Mouse (Mus musculus) hindbrain, embryonic 16.5 days (tissue): Measurements from ENCODE around the gene Wipi1. TPM values are rescaled to one million over a fixed set of nuclear protein-coding genes. Genes with fewer than 3 reads are reported as not detected.

Experiments used
- ATAC-seq: fragments of 200-750 bp; cut with Nextera tagmentation; 2 replicates; pipeline ENCODE4 v1.8.0; 2017; ENCODE audit warnings: moderate TSS enrichment, moderate library complexity
- H3K27ac ChIP-seq: fragments of 300-500 bp; sonication (generic); 2 replicates; pipeline ENCODE4 v1.5.1; 2014; ENCODE audit warnings: low read depth, mild to moderate bottlenecking, control low read depth, low read length, moderate library complexity
- H3K27me3 ChIP-seq: fragments of 300-500 bp; sonication (generic); replicated peaks from 2 replicates; pipeline ENCODE4 v1.6.1; 2014; ENCODE audit warnings: low read length; ENCODE audit not compliant: control insufficient read depth, insufficient read depth
- H3K36me3 ChIP-seq: fragments of 300-500 bp; sonication (generic); 2 replicates; pipeline ENCODE4 v1.6.1; 2014; ENCODE audit warnings: mild to moderate bottlenecking, low read length, moderate library complexity, mixed read lengths; ENCODE audit not compliant: control insufficient read depth, insufficient read depth
- H3K4me1 ChIP-seq: fragments of 300-500 bp; sonication (generic); 2 replicates; pipeline ENCODE4 v1.6.1; 2014; ENCODE audit warnings: low read depth, low read length; ENCODE audit not compliant: control insufficient read depth, insufficient read depth
- H3K4me2 ChIP-seq: fragments of 300-500 bp; sonication (generic); 2 replicates; pipeline ENCODE4 v1.6.1; 2014; ENCODE audit warnings: mild to moderate bottlenecking, low read length, control low read depth, moderate library complexity
- H3K4me3 ChIP-seq: fragments of 300-500 bp; sonication (generic); 2 replicates; pipeline ENCODE4 v1.5.1; 2014; ENCODE audit warnings: mild to moderate bottlenecking, low read length, control low read depth, moderate library complexity
- H3K9ac ChIP-seq: fragments of 300-500 bp; sonication (generic); 2 replicates; pipeline ENCODE4 v1.6.1; 2014; ENCODE audit warnings: low read depth, mild to moderate bottlenecking, control low read depth, low read length, moderate library complexity
- H3K9me3 ChIP-seq: fragments of 300-500 bp; sonication (generic); 2 replicates; pipeline ENCODE4 v1.6.1; 2014; ENCODE audit warnings: mild to moderate bottlenecking, low read length, moderate library complexity; ENCODE audit not compliant: control insufficient read depth
- WGBS: fragments of 180-500 bp; shearing (Covaris S2); extraction: QIAGEN DNeasy Blood & Tissue Kit; methylation state at CpG from one replicate; pipeline ENCODE4 v1.1.7; 2014; 5-methylcytosine and 5-hydroxymethylcytosine counted together
- polyA plus RNA-seq: library from polyadenylated mRNA; unstranded; fragments of >200 nt; fragmentation: Nextera tagmentation; extraction: Ambion mirVana; gene quantifications from 2 replicates; pipeline ENCODE4 v1.2.1, GENCODE M21; 2015

The Wipi1 gene
- polyA plus RNA-seq, 1 experiment from 2014 or later: 18.9 TPM

DNA sequence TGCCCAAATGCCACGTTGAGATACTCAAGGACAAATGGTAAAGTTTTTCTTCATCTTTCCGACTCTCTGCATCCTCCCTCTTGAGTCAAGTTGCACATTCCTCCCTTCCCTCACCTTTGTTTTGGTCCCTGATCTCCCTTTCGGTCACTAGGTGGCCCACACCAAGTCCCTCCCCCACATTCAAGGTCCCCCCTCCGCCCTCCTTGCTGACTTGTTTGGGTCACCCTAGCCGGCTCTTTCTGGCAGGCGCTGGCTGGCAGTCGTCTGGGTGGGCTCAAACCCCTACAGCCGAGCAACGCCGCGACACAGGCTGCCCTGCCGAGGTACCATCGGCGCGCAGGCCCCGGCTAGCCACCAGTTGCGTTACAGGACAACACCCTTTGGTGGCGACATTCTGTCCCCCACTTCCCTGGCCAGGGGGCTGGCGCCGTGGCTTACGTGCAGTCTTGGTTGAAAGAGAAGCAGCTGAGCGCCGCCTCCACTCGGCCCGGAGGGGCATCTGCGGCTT, 918 bp downstream of the Wipi1 start:
- H3K9me3 ChIP-seq: no peaks in the 10 kb centered on the region
- H3K4me3 ChIP-seq: peak overlapping the region; percentile 80
- no peaks in the 10 kb centered on the region for H3K27me3 ChIP-seq
- peak overlapping the region; percentile 85 for H3K4me2 ChIP-seq
- H3K36me3 ChIP-seq: no peaks in the 10 kb centered on the region
- H3K27ac ChIP-seq: peak overlapping the region; percentile 78
- peaks cover 7% of the 10 kb centered on the region for H3K4me1 ChIP-seq
- WGBS: under 1% methylated on average over 24 of the region's 26 CpGs
- no peak for ATAC-seq
- H3K9ac ChIP-seq: peak overlapping the region; percentile 76

DNA sequence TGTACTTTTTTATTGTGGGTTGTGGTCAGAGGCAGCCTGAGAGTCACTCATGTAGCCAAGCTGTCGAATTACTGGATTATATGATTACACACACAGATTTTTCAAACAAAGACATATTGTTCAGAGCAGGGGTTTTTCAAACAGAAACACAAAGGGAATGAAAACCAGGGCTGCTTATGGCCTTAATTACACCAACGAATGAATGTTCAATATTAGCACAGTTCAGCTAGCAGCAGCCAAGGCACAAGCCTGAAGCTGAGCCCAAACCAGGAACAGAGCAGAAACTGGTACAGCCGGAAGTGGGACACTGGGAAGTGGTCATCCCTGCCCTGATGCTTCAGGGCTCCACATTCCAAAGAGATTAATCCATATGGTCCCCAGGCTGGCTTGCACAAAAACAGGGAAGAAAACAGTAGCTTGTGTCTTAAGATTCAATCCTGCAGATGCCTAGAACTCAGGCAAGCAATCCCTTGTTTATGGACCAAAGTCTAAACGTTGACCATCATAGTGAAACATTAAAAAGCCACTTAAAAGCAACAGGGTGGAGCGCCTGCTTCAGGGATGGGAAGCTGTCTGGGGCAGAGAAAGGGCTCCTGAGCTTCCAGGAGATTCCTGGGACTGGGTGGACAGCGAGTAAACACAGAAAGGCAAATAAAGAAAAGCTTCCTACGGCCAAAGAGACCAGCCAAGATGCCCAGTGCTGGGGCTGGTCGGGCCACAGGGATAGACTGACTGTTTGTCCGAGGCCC, 1.5 kb downstream of the Wipi1 start:
- Histone ChIP-seq H3K4me3 (peak overlapping the region; percentile 80), H3K27ac (no peak overlapping the region; the same call in 1 of the 2 replicates), H3K27me3 (no peaks in the 10 kb centered on the region), H3K9me3 (no peaks in the 10 kb centered on the region), H3K4me1 (peaks cover 7% of the 10 kb centered on the region), H3K9ac (peak overlapping the region; percentile 76), H3K4me2 (peak overlapping the region; percentile 85), H3K36me3 (no peaks in the 10 kb centered on the region)
- WGBS: 19% methylated on average over 9 of the region's 9 CpGs
- no peak for ATAC-seq

DNA sequence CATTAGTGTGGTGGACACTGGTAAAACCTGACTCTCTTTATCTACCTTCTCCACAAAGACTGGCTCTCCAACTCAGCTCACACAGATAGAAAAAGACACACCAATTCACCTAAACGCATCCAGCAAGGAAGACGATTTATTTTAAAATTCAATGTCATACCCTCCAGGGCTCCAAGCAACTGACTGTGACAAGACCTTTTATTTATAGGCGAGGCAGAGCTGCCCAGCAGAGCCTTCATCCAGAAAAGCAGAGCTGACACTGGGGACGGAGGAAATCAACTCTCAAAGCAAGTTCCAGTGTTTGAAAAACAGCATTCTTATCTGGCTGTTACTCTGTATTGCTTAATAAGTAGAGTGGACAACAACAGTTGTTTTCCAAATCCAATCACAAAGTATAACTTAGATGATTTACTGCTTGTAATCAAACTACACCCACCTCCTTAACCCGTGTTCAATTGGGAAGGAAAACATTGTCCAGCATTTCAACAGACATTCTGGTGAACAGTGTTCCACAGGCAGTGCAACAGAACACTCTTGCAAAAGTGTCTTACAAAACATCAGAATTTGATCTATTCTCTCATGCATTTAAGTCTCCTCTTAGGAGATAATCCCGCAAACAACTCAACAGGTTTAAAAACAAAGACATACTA, 2.7 kb downstream of the Wipi1 start:
- Histone ChIP-seq H3K4me1 (peaks cover 7% of the 10 kb centered on the region), H3K9ac (no peak overlapping the region), H3K27me3 (no peaks in the 10 kb centered on the region), H3K4me2 (no peak overlapping the region), H3K9me3 (no peaks in the 10 kb centered on the region), H3K36me3 (no peaks in the 10 kb centered on the region), H3K4me3 (no peak overlapping the region), H3K27ac (no peak overlapping the region)
- ATAC-seq: no peak
- 70% methylated on average over 6 of the region's 6 CpGs for WGBS

DNA sequence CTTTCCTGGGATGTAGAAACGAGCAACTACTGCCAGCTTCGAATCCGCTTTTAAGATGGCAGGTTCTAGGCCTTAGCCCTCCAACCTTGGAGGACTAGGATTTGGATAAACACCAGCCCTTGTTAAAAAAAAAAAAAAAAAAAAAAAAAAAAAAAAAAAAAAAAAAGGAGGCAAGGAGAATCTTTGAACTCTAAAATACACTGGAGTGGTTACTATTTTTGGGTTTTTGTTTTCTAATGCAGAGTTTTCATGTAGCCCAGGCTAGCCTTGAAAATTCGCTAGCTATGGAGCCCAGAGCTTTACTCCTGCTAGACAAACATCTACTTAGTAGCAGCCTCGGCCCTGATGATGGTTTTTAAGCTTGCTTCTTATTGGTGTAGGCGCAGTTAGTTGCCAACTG, 4.2 kb downstream of the Wipi1 start:
- H3K4me1 ChIP-seq: peaks cover 7% of the 10 kb centered on the region

DNA sequence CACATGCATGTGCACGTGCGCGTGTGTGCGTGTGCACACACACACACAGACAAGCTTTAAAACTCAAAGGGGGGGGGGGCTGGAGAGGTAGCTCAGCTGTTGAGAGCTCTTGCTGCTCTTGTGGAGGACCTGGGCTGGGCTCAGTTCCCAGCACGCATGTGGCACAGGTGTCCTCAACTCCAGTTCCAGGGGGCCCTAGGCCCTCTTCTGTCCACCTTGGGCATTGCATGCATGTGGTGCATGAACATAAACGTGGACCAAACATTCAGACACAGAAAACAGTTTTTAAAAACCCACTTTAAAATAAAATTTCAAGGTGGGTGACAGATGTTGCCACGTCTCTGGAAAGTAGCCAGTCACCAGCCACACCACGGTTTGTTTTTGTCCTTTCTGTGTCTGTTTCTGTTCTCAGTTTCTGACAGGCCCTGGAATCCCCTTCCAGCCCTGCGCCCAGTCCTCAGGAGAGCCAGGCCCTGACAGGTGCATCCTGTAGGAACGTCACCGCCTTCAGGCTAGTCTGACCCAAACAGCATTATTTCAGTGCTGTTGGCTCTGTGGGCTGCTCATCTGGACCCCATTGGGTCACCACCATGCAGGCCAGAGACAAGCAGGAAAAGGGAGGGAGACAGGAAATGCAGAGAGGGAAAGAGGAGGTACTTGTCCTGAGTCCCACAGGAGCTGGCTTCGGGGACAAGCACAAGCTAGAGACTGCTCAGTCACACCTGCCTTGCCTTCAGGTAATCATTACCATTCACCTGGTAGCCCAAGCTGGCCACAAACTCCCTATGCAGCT, 12.8 kb downstream of the Wipi1 start:
- H3K27ac ChIP-seq: no peak overlapping the region
- H3K4me3 ChIP-seq: no peak overlapping the region
- H3K27me3 ChIP-seq: no peaks in the 10 kb centered on the region
- H3K9ac ChIP-seq: no peak overlapping the region
- H3K4me2 ChIP-seq: no peak overlapping the region
- H3K36me3 ChIP-seq: no peaks in the 10 kb centered on the region
- H3K9me3 ChIP-seq: no peaks in the 10 kb centered on the region
- H3K4me1 ChIP-seq: no peaks in the 10 kb centered on the region
- WGBS: 89% methylated on average over 12 of the region's 12 CpGs
- no peak for ATAC-seq

More for the DNA sequence above, 4.2 kb downstream of the Wipi1 start:
- WGBS: 83% methylated on average over 6 of the region's 6 CpGs
- no peaks in the 10 kb centered on the region for H3K27me3 ChIP-seq
- no peak overlapping the region for H3K4me2 ChIP-seq
- H3K27ac ChIP-seq: no peak overlapping the region
- H3K36me3 ChIP-seq: no peaks in the 10 kb centered on the region
- no peaks in the 10 kb centered on the region for H3K9me3 ChIP-seq
- H3K4me3 ChIP-seq: no peak overlapping the region
- ATAC-seq: no peak
- H3K9ac ChIP-seq: no peak overlapping the region

DNA sequence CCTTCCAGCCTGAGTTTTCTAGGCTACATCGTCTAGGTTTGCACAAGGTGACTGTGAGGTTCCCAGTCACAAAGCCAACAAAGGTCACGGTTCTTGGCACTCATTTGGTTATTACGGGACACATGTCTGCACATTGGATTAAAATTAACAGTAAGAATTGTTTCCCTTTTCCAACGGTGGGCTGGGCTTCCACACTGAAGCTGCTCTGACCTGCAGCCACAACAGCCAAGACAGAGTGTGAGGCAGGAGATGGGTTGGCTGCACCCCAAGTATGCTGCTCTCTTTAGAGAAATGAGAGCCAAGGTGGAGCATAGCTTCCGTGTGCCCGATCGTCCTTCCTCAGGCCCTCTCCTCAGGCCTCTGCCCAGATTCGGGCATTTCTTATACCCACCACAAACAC, 17.0 kb downstream of the Wipi1 start:
- 87% methylated on average over 8 of the region's 8 CpGs for WGBS
- no peaks in the 10 kb centered on the region for H3K27me3 ChIP-seq
- no peak overlapping the region for H3K4me3 ChIP-seq
- no peak overlapping the region for H3K27ac ChIP-seq
- no peak overlapping the region for H3K4me2 ChIP-seq
- H3K4me1 ChIP-seq: no peaks in the 10 kb centered on the region
- H3K9ac ChIP-seq: no peak overlapping the region
- no peaks in the 10 kb centered on the region for H3K36me3 ChIP-seq
- no peaks in the 10 kb centered on the region for H3K9me3 ChIP-seq
- ATAC-seq: no peak

DNA sequence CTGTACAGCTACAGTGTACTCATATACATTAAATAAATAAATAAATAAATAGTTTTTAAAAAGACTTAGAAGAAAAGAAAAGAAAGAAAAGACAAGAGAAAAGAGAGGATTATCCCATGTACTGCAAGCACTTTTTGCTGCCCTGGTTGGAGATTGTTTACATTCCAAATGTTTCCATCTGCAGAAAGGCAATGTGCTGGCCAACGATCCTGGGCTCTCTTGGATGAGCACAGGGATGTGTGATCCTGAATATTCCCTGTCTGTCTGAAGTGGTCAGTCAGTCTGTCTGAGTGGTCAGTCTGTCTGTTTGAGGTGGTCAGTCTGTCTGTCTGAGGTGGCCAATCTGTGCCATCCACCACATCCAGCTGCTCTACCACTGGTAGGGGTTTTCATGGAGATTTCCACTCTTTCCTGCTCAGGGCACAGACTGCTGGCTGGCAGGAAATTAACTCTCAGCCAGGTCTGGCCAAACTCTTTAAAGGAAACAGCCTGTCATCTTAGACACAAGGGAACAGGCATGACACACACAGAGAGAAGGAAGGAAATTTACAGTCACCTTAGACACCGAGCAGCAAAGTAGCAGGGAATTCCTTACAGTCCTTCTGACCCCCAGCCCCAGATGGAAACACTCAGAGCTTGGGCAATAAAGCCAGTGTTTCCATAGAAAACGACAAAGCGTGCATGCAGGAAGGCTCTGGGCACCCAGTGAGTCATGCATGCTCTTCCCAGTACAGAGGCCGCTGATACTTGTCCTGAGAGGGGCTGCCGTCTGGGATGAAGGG, 18.4 kb downstream of the Wipi1 start:
- Histone ChIP-seq H3K4me3 (no peak overlapping the region), H3K36me3 (no peaks in the 10 kb centered on the region), H3K9ac (no peak overlapping the region), H3K27ac (no peak overlapping the region), H3K27me3 (no peaks in the 10 kb centered on the region), H3K4me1 (no peaks in the 10 kb centered on the region), H3K9me3 (no peaks in the 10 kb centered on the region), H3K4me2 (no peak overlapping the region)
- ATAC-seq: no peak
- WGBS: 69% methylated on average over 6 of the region's 6 CpGs

DNA sequence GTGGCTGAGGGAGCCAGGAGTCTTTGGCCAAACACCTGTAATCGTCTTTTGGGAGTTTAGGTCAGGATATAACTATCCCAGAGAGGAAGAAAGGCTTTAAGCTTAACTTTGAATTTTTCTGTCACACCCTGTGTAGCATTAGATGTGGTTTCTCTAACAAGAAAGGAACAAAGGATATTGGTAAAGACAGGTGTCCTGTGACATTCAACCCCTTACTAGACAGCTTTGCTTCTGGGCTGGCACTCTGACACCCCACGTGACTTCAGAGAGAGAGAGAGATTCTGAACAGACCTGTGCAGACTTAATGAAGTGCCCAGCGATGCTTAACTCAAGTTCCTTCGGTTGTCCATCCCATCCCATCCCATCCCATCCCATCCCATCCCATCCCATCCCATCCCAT, 20.3 kb downstream of the Wipi1 start:
- Histone ChIP-seq H3K4me1 (no peaks in the 10 kb centered on the region), H3K27ac (no peak overlapping the region), H3K9me3 (no peaks in the 10 kb centered on the region), H3K9ac (no peak overlapping the region), H3K4me2 (no peak overlapping the region), H3K4me3 (no peak overlapping the region), H3K27me3 (no peaks in the 10 kb centered on the region), H3K36me3 (no peaks in the 10 kb centered on the region)
- no peak for ATAC-seq
- WGBS: 81% methylated on average over 4 of the region's 4 CpGs
